Mouse (Mus musculus): ENCODE results near the gene Bcl2l11. TPM values are rescaled to one million over a fixed set of nuclear protein-coding genes. Genes with fewer than 3 reads are reported as not detected.

Bcl2l11 gene
- polyA plus RNA-seq, 1 experiment: 2.9 TPM

- Histone ChIP-seq H3K27ac (replicated peaks; ENCODE audit: low read depth, low read length) (no peak overlapping the region), H3K4me3 (ENCODE audit: insufficient read depth, low read depth, low read length) (no peak overlapping the region), H3K4me1 (ENCODE audit: control insufficient read depth, insufficient read depth, insufficient read length, low read length) (peaks cover 8% of the 10 kb centered on the region)
Measured at GRCm38 (mm10) chr2:128182751-128183150, 56.9 kb downstream of the Bcl2l11 start.

DNA sequence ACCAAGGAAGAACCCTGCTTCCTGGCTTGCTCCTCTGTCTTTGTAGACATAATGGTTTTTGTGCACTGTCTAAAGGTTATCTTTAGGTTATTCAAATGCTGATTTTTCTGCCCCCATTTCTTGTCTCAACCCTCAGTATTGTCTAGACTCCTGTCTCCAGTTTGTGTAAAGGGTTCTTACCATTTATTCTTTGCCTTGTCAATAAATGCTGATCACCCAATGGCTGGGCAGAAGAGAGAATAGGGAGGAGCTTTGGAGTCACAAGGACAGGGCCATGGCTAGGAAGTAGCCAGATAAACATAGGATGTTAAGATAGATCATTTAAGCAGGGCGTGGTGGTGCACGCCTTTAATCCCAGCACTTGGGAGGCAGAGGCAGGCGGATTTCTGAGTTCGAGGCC is 57.9 kb downstream of the Bcl2l11 start:
- Histone ChIP-seq H3K4me3 (ENCODE audit: insufficient read depth, low read depth, low read length) (no peak overlapping the region), H3K27ac (replicated peaks; ENCODE audit: low read depth, low read length) (no peak overlapping the region), H3K4me1 (ENCODE audit: control insufficient read depth, insufficient read depth, insufficient read length, low read length) (peaks cover 8% of the 10 kb centered on the region)

- Histone ChIP-seq H3K27ac (replicated peaks; ENCODE audit: low read depth, low read length) (no peak overlapping the region), H3K4me1 (ENCODE audit: control insufficient read depth, insufficient read depth, insufficient read length, low read length) (peaks cover 2% of the 10 kb centered on the region; the same call in 1 of the 2 replicates), H3K4me3 (ENCODE audit: insufficient read depth, low read depth, low read length) (no peak overlapping the region)
Measured at GRCm38 (mm10) chr2:128185942-128186341, 60.1 kb downstream of the Bcl2l11 start.

GRCm38 (mm10) chr2:128187277-128187676 is 61.4 kb downstream of the Bcl2l11 start:
- Histone ChIP-seq H3K4me3 (ENCODE audit: insufficient read depth, low read depth, low read length) (no peak overlapping the region), H3K4me1 (ENCODE audit: control insufficient read depth, insufficient read depth, insufficient read length, low read length) (peaks cover 2% of the 10 kb centered on the region; the same call in 1 of the 2 replicates), H3K27ac (replicated peaks; ENCODE audit: low read depth, low read length) (no peak overlapping the region)

- H3K4me3 ChIP-seq (ENCODE audit: insufficient read depth, low read depth, low read length): no peak overlapping the region
- peaks cover 2% of the 10 kb centered on the region; the same call in 1 of the 2 replicates for H3K4me1 ChIP-seq (ENCODE audit: control insufficient read depth, insufficient read depth, insufficient read length, low read length)
- no peak overlapping the region for H3K27ac ChIP-seq (replicated peaks; ENCODE audit: low read depth, low read length)
Measured at GRCm38 (mm10) chr2:128188461-128188860, 62.6 kb downstream of the Bcl2l11 start.

GRCm38 (mm10) chr2:128189691-128190090 is 63.9 kb downstream of the Bcl2l11 start:
- peaks cover 2% of the 10 kb centered on the region; the same call in 1 of the 2 replicates for H3K4me1 ChIP-seq (ENCODE audit: control insufficient read depth, insufficient read depth, insufficient read length, low read length)
- H3K4me3 ChIP-seq (ENCODE audit: insufficient read depth, low read depth, low read length): no peak overlapping the region
- no peak overlapping the region for H3K27ac ChIP-seq (replicated peaks; ENCODE audit: low read depth, low read length)

GRCm38 (mm10) chr2:128190196-128190595 is 64.4 kb downstream of the Bcl2l11 start:
- no peak overlapping the region for H3K4me3 ChIP-seq (ENCODE audit: insufficient read depth, low read depth, low read length)
- H3K4me1 ChIP-seq (ENCODE audit: control insufficient read depth, insufficient read depth, insufficient read length, low read length): peaks cover 2% of the 10 kb centered on the region; the same call in 1 of the 2 replicates
- no peak overlapping the region for H3K27ac ChIP-seq (replicated peaks; ENCODE audit: low read depth, low read length)

GRCm38 (mm10) chr2:128193411-128193810 is 67.6 kb downstream of the Bcl2l11 start:
- Histone ChIP-seq H3K4me1 (ENCODE audit: control insufficient read depth, insufficient read depth, insufficient read length, low read length) (peaks cover 2% of the 10 kb centered on the region; the same call in 1 of the 2 replicates), H3K4me3 (ENCODE audit: insufficient read depth, low read depth, low read length) (no peak overlapping the region)

DNA sequence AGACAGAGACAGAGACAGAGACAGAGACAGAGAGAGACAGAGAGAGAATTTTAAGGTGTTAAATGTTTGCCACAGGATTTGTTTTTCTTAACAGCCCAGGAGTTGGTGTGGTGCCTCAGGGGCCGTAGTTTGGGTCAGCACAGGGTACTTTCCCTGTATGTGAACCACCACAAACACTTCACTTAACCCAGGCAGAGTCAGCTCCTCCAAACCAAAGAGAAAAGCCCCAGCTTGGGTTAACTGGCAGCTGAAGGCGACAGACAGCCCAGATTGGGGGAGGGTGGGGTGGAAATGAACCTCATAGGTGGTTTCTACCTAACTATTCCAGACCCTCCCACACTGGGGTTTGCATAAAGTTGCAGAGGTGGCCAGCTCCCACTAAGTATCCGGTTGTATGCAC is 71.5 kb downstream of the Bcl2l11 start:
- no peak overlapping the region for H3K27ac ChIP-seq (replicated peaks; ENCODE audit: low read depth, low read length)

More at GRCm38 (mm10) chr2:128193411-128193810, 67.6 kb downstream of the Bcl2l11 start:
- H3K27ac ChIP-seq (replicated peaks; ENCODE audit: low read depth, low read length): no peak overlapping the region

GRCm38 (mm10) chr2:128203147-128203546 is 77.3 kb downstream of the Bcl2l11 start:
- Histone ChIP-seq H3K4me1 (ENCODE audit: control insufficient read depth, insufficient read depth, insufficient read length, low read length) (no peaks in the 10 kb centered on the region), H3K4me3 (ENCODE audit: insufficient read depth, low read depth, low read length) (no peak overlapping the region), H3K27ac (replicated peaks; ENCODE audit: low read depth, low read length) (no peak overlapping the region)

More for the DNA sequence above, 71.5 kb downstream of the Bcl2l11 start:
- H3K4me3 ChIP-seq (ENCODE audit: insufficient read depth, low read depth, low read length): no peak overlapping the region
- no peaks in the 10 kb centered on the region for H3K4me1 ChIP-seq (ENCODE audit: control insufficient read depth, insufficient read depth, insufficient read length, low read length)

DNA sequence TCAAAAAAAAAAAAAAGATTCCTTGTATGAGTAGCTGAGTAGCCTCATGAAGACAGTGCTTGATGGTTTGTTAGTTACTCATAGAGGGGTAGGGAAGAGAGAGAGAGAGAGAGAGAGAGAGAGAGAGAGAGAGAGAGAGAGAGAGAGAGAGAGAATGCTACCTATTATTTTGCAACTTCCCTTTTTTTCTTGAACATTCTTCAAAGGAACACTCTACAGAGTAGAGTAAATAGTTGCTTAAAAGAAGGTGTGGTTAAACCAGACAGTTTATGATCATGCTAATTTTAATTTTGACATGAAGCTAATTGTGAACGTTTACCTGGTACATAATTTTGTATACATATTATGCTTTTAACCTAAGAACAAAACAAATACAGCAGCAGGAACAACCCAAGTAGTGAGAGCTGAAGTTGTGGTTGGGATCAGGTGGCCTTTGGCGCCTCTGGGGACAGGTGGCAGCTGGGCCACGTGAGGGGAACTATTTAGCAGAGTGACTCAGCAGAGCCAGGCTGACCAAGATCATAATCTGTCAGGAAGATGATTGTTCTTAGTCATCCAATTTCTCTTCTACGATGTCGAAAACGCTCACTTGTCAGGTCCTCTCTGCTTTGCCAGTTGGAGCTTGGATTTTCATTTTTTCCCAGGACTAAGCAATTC is 78.0 kb downstream of the Bcl2l11 start:
- Histone ChIP-seq H3K27ac (replicated peaks; ENCODE audit: low read depth, low read length) (no peak overlapping the region), H3K4me3 (ENCODE audit: insufficient read depth, low read depth, low read length) (no peak overlapping the region), H3K4me1 (ENCODE audit: control insufficient read depth, insufficient read depth, insufficient read length, low read length) (no peaks in the 10 kb centered on the region)

DNA sequence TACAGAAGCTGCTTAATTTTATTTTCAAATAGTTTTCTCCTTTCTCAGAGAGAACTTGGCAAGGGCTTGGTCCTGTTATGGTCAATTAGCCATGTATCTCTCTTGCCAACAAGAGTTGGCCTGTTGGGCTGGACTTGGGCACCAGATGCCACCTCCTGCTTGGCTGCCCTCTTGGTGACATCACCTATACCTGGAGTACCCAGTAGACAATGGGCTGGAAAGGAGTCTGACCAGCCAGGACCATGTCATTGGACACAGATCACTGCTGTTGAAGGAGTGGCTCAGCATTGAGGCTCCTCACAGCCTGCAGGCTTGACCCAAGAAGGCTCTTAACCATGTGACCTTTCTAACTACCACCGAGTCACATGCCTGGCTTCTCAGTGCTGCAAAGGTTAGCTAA is 82.7 kb downstream of the Bcl2l11 start:
- Histone ChIP-seq H3K4me1 (ENCODE audit: control insufficient read depth, insufficient read depth, insufficient read length, low read length) (peaks cover 7% of the 10 kb centered on the region; the same call in 1 of the 2 replicates), H3K4me3 (ENCODE audit: insufficient read depth, low read depth, low read length) (no peak overlapping the region), H3K27ac (replicated peaks; ENCODE audit: low read depth, low read length) (no peak overlapping the region)

- Histone ChIP-seq H3K27ac (replicated peaks; ENCODE audit: low read depth, low read length) (no peak overlapping the region), H3K4me1 (ENCODE audit: control insufficient read depth, insufficient read depth, insufficient read length, low read length) (peaks cover 7% of the 10 kb centered on the region; the same call in 1 of the 2 replicates), H3K4me3 (ENCODE audit: insufficient read depth, low read depth, low read length) (no peak overlapping the region)
Measured at GRCm38 (mm10) chr2:128209841-128210329, 84.0 kb downstream of the Bcl2l11 start.

- Histone ChIP-seq H3K4me1 (ENCODE audit: control insufficient read depth, insufficient read depth, insufficient read length, low read length) (peaks cover 7% of the 10 kb centered on the region; the same call in 1 of the 2 replicates), H3K4me3 (ENCODE audit: insufficient read depth, low read depth, low read length) (no peak overlapping the region), H3K27ac (replicated peaks; ENCODE audit: low read depth, low read length) (no peak overlapping the region)
Measured at GRCm38 (mm10) chr2:128210376-128210775, 84.5 kb downstream of the Bcl2l11 start.

GRCm38 (mm10) chr2:128211022-128211880 is 85.4 kb downstream of the Bcl2l11 start:
- peak overlapping the region; percentile 30; the same call in 1 of the 2 replicates for H3K27ac ChIP-seq (replicated peaks; ENCODE audit: low read depth, low read length)
- peaks cover 7% of the 10 kb centered on the region; the same call in 1 of the 2 replicates for H3K4me1 ChIP-seq (ENCODE audit: control insufficient read depth, insufficient read depth, insufficient read length, low read length)
- H3K4me3 ChIP-seq (ENCODE audit: insufficient read depth, low read depth, low read length): peak overlapping the region; percentile 2; the same call in 1 of the 2 replicates

All from brown adipose tissue, adult 24 weeks (tissue).